Mouse (Mus musculus) thymus, postnatal 14 days (tissue): ENCODE measurements around the gene Rap2b.
A peak's percentile ranks its signal among the peaks of the same experiment; 100 is the strongest.

ENCODE experiments used
- DNase-seq: peaks from one replicate; pipeline ENCODE4 v3.0.0; 2021

Rap2b gene

DNA sequence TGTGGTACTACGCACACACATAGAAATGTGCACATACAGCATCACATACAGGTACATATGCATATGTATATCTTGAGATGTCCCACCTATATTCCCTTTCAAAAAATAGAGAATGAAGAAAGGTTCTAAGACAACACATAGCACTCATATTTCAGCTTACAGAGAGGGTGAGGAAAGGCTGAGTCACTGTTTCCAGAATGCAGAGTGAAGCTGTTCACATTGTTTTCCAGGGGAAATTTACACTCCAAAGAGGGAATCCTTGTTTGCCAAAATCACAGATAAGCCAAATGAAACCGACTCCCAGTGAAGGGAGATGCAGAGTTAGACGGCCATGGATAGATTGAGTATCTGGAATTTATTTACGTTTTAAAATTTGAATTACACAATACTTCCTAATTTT is 30.1 kb downstream of the Rap2b start:
- DNase-seq = no peak

DNA sequence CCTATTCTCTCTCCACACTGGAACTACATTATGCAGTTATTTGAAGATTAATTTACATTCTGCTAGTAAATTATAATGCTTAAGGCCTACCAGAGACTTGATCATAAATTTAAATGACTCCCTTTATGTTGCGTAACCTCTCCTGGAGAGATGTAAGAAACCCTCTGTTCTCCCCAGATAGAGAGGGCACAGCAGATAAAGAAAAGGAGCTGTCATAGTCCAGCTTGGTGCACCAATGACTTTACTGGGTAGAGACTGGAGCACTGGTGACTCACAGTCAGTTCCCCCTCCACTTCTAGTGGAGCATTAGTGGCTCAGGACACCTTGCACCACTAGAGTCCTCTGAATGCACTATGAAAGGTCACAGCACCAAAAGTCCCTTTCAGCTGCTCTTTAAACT is 31.4 kb downstream of the Rap2b start:
- DNase-seq = no peak

DNA sequence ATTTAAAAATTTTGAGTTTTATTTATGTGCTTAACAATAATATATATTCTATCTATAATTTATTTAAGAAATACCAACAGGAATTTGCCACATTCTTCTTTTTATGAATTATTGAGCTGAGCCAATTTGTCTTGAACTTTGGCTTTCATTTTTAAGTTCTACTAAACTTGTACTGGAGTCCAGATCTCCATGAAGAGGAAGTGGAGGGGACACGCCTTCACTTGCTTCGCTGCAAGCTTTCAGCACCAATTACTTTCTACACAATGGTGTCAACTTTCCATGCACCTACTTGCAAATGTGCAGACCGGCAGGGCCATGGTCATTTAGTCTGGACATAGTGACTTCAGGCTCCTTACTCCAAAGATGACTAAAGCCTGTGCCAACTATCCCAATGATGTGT is 32.1 kb downstream of the Rap2b start:
- no peak for DNase-seq

DNA sequence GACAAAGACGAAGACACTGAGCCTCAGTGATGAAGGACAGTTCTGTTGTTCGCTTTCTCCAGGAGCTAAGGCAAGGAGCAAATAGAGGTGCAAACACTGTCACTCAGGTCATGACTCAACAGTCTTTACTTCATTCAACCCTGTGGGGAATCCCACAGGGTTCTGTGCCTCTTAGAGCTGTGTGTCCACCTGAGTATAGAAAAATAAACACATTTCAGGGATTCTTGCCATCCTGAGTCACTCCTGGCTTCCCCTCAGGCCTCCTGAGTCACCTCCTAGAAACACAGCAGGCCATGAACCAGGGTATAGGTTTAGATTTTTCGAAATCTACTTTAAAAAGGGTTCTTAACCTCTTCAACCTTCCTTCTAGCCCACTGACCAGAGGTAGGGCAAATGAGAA is 33.9 kb downstream of the Rap2b start:
- DNase-seq = no peak

DNA sequence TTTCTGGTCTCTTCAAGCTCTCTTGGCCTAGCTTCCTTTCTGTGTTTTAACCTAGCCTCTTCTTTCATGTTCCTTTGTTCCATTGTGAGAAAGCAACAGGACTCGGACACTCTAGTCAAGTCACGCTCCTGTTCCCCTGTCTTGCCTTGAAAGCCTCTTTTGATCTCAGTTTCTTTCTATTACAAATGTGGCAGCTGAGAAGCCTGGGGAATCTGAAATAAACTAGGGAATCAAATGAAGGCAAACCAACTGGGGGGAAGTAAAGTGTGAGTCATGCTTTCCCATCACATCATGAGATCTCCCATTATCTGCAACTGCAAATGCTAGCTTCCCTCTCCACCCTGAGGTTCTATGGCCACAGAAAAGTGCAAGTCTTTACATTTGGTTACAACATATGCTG is 35.3 kb downstream of the Rap2b start:
- no peak for DNase-seq

DNA sequence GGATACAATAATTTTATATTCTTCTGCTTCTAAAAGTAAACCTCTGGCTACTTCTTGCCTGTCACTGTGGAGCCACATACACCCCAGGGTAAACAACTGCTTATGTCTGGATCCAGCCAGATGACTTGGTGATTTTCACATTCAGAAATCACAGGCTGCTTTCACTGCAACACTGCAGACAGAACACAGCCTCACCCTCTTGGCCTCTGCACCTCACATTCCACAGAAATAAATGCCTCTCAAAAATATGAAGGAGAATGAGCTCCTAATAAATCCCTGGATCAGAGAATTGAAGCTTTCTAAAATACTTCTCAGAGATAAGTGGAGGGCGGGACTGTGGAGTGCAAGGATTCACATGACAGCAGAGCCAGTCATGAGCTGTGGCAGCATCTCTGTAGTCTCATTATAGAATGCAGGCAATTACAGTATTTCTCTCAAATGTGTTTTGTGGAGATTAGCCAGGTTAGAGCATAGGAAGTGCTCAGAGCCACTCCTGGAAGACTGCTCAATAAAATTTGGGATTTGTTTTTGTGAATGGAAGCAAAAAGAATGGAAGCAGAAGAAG is 39.5 kb downstream of the Rap2b start:
- DNase-seq = no peak

DNA sequence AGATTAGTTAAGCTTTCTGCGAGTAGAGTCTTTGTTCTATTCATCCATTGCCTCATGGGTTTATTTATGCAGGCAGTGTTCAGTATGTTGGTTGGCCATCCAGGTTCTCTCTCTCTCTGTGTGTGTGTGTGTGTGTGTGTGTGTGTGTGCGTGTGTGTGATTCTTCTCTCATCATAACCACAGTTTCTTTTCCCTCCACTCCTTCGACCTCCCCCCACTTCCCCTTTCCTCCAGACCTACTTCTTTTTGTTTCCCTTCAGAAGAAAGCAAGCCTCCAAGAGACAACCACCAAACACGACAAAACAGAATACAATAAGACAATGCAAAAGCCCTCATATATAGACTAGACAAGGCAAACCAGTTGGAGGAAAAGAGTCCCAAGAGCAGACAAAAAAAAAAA is 45.5 kb downstream of the Rap2b start:
- DNase-seq = peak; percentile 4

DNA sequence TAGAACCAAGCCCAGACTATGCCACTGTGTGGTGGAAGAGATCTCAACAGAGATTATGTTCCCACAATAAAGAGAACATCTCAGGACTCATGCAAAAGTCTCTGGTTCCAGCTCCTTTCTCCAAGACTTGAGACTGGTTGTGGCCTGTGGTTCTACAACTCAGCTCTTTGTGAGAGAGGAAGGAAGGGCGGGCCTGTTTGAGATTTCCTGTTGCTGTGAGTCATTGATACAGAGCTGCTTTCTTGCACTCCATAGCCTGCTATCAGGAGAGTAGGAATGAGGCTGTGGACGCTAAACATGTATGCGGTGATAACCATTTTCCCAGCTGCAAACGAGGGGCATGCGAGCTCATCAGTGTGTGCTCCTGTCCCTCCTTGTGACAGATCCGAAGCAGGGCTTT is 48.2 kb downstream of the Rap2b start:
- peak; percentile 5 for DNase-seq

DNA sequence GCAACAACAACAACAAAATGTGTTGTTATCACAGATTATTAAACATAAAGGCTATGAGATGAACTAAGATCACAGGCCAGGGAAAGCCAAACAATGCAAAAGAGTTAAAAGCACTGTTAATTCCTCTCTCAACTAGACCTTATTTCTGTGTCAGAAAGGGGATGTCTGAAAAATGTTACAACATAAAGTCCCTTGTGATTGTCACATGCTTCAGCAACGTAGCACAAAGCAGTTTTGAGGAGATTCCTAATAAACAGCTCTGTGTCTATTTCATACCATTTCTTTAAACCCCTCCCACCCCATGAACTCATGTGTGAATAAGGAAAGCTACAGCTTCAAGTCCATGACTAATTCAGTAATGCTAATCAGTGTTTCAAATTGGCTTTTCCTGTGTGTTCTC is 54.4 kb downstream of the Rap2b start:
- no peak for DNase-seq
